Mouse (Mus musculus) stomach, postnatal 0 days (tissue): Measurements from ENCODE around the gene Gpd2. TPM values are rescaled to one million over a fixed set of nuclear protein-coding genes. Genes with fewer than 3 reads are reported as not detected.

ENCODE experiments used
- ATAC-seq: fragments of 200-750 bp; cut with Nextera tagmentation; 2 replicates; pipeline ENCODE4 v1.8.0; 2017; ENCODE audit not compliant: low FRiP score, low TSS enrichment
- DNase-seq: peaks from one replicate; pipeline ENCODE4 v3.0.0-alpha.2; 2016; ENCODE audit warnings: low spot score
- H3K27ac ChIP-seq: fragments of 300-500 bp; sonication (generic); replicated peaks from 2 replicates; pipeline ENCODE4 v1.5.1; 2014; ENCODE audit warnings: mild to moderate bottlenecking, control low read depth
- H3K27me3 ChIP-seq: fragments of 300-500 bp; sonication (generic); 2 replicates; pipeline ENCODE4 v1.6.1; 2014; ENCODE audit warnings: low read length; ENCODE audit not compliant: control insufficient read depth, insufficient read depth
- H3K36me3 ChIP-seq: fragments of 300-500 bp; sonication (generic); 2 replicates; pipeline ENCODE4 v1.6.1; 2014; ENCODE audit warnings: low read length, mixed read lengths; ENCODE audit not compliant: control insufficient read depth, insufficient read depth
- H3K4me1 ChIP-seq: fragments of 300-500 bp; sonication (generic); replicated peaks from 2 replicates; pipeline ENCODE4 v1.6.1; 2014; ENCODE audit warnings: antibody characterized with exemption; ENCODE audit not compliant: control insufficient read depth, insufficient read depth
- H3K4me2 ChIP-seq: fragments of 300-500 bp; sonication (generic); replicated peaks from 2 replicates; pipeline ENCODE4 v1.6.1; 2014; ENCODE audit warnings: low read depth, mild to moderate bottlenecking, control low read depth, moderate library complexity
- H3K4me3 ChIP-seq: fragments of 300-500 bp; sonication (generic); 2 replicates; pipeline ENCODE4 v1.5.1; 2014; ENCODE audit warnings: low read depth, low read length, control low read depth
- H3K9ac ChIP-seq: fragments of 300-500 bp; sonication (generic); 2 replicates; pipeline ENCODE4 v1.6.1; 2014; ENCODE audit warnings: mild to moderate bottlenecking, low read length, control low read depth, mixed read lengths
- H3K9me3 ChIP-seq: fragments of 300-500 bp; sonication (generic); 2 replicates; pipeline ENCODE4 v1.6.1; 2016; ENCODE audit warnings: low read length; ENCODE audit not compliant: control insufficient read depth
- CTCF ChIP-seq: IDR thresholded peaks from 2 replicates; pipeline ENCODE4 v1.5.1; 2016; ENCODE audit warnings: antibody characterized with exemption, low read depth, mild to moderate bottlenecking, moderate library complexity
- EP300 ChIP-seq: optimal IDR thresholded peaks from 2 replicates; pipeline ENCODE3; 2016; ENCODE audit warnings: antibody characterized with exemption
- WGBS: fragments of 180-500 bp; shearing (Covaris S2); extraction: QIAGEN DNeasy Blood & Tissue Kit; methylation state at CpG from one replicate; pipeline ENCODE4 v1.1.7; 2014; 5-methylcytosine and 5-hydroxymethylcytosine counted together
- polyA plus RNA-seq: library from polyadenylated mRNA; unstranded; fragments of >200 nt; fragmentation: Nextera tagmentation; extraction: Ambion mirVana; gene quantifications from 2 replicates; pipeline ENCODE4 v1.2.1, GENCODE M21; 2015

Gene Gpd2
- polyA plus RNA-seq, 1 experiment from 2014 or later = 33.5 TPM

GRCm38 (mm10) chr2:57396061-57396460, 158.6 kb downstream of the Gpd2 start:
- no peak overlapping the region for H3K4me2 ChIP-seq
- TF ChIP-seq EP300 = no peak
- TF ChIP-seq CTCF = no peak
- no peak overlapping the region for H3K27ac ChIP-seq
- DNase-seq (no peak), ATAC-seq (no peak)
- no peaks in the 10 kb centered on the region for H3K9me3 ChIP-seq
- no peak overlapping the region for H3K4me3 ChIP-seq
- H3K27me3 ChIP-seq = no peaks in the 10 kb centered on the region
- no peak overlapping the region for H3K9ac ChIP-seq
- no peaks in the 10 kb centered on the region for H3K4me1 ChIP-seq
- no peaks in the 10 kb centered on the region for H3K36me3 ChIP-seq
- 90% methylated on average over 13 of the region's 13 CpGs for WGBS

- no peaks in the 10 kb centered on the region for H3K27me3 ChIP-seq
- no peaks in the 10 kb centered on the region for H3K36me3 ChIP-seq
- TF ChIP-seq EP300 (no peak), CTCF (no peak)
- no peak overlapping the region for H3K4me3 ChIP-seq
- H3K4me1 ChIP-seq = no peaks in the 10 kb centered on the region
- no peak overlapping the region for H3K9ac ChIP-seq
- H3K27ac ChIP-seq = no peak overlapping the region
- H3K4me2 ChIP-seq = no peak overlapping the region
- no peaks in the 10 kb centered on the region for H3K9me3 ChIP-seq
- ATAC-seq (no peak), DNase-seq (no peak)
- 89% methylated on average over 3 of the region's 3 CpGs for WGBS
Measured at GRCm38 (mm10) chr2:57397727-57398126, 160.3 kb downstream of the Gpd2 start.

- Histone ChIP-seq H3K36me3 (no peaks in the 10 kb centered on the region), H3K27me3 (no peaks in the 10 kb centered on the region)
- no peak for DNase-seq
Measured at GRCm38 (mm10) chr2:57407414-57408019, 170.1 kb downstream of the Gpd2 start.

DNA sequence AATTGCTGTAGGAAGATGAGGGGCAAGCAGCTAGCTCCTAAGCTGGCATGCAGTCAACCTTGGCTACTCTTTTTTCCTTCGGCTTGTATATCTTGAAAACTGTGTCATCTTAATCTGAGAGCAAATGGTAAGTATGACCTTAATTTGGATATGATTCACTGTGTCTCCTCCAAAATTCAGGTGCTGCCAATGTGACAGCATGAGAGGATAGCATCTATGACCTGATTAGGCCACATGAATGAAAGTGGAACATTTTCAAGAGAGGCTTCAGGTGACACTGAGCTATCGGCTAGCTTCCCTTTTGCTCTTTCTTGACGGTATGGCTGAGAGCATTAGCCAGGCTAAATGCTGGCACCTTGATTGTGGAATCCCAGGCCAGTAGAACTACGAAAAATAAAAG, 171.0 kb downstream of the Gpd2 start:
- DNase-seq = no peak
- no peak overlapping the region for H3K9ac ChIP-seq
- no peaks in the 10 kb centered on the region for H3K36me3 ChIP-seq
- no peak for ATAC-seq
- H3K4me3 ChIP-seq = no peak overlapping the region
- H3K4me1 ChIP-seq = no peaks in the 10 kb centered on the region
- no peak overlapping the region for H3K4me2 ChIP-seq
- no peak overlapping the region for H3K27ac ChIP-seq
- H3K9me3 ChIP-seq = no peaks in the 10 kb centered on the region
- WGBS = 81% methylated on average over 4 of the region's 4 CpGs
- TF ChIP-seq EP300 (no peak), CTCF (no peak)
- no peaks in the 10 kb centered on the region for H3K27me3 ChIP-seq

More at GRCm38 (mm10) chr2:57407414-57408019, 170.1 kb downstream of the Gpd2 start:
- Histone ChIP-seq H3K27ac (no peak overlapping the region), H3K4me1 (no peaks in the 10 kb centered on the region), H3K9me3 (no peaks in the 10 kb centered on the region), H3K9ac (no peak overlapping the region), H3K4me3 (no peak overlapping the region), H3K4me2 (no peak overlapping the region)
- WGBS = 70% methylated on average over 4 of the region's 4 CpGs
- TF ChIP-seq CTCF (no peak), EP300 (no peak)
- no peak for ATAC-seq

GRCm38 (mm10) chr2:57411551-57411950, 174.1 kb downstream of the Gpd2 start:
- H3K4me3 ChIP-seq = no peak overlapping the region
- TF ChIP-seq CTCF = no peak
- H3K9me3 ChIP-seq = no peaks in the 10 kb centered on the region
- H3K27ac ChIP-seq = no peak overlapping the region
- ATAC-seq (no peak), DNase-seq (no peak)
- no peaks in the 10 kb centered on the region for H3K36me3 ChIP-seq
- H3K9ac ChIP-seq = no peak overlapping the region
- H3K4me1 ChIP-seq = no peaks in the 10 kb centered on the region
- WGBS = 78% methylated on average over 2 of the region's 2 CpGs
- H3K27me3 ChIP-seq = no peaks in the 10 kb centered on the region
- no peak overlapping the region for H3K4me2 ChIP-seq

DNA sequence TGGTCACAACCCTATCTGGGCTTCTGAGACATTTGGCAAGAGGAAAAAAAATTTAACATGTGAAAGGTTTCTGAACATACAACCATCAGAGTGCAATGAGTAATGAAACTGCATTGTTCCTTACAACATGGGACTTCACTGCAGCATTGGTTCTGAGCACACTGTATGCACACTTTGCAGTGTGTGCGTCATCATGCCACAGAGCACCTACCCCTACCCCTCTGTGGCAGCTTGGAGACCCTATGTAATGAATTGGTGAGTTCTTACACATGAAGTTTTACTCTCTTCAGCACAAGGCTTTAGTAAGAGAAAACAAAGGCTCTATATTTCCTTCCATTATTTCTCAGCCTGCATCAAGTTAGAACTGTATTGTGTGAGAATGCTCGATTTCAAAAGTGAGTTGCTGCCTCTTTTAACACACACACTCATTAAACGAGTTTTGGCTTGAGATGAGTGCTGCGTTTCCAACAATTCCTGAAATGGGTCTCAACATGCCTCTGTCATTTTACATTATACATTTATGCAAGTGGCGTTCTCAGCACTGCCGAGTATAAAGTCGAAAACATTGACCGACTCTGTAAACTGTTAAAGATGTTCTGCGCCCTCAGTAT, 177.2 kb downstream of the Gpd2 start:
- no peak overlapping the region for H3K9ac ChIP-seq
- no peak overlapping the region for H3K4me3 ChIP-seq
- TF ChIP-seq EP300 (no peak), CTCF (no peak)
- H3K9me3 ChIP-seq = no peaks in the 10 kb centered on the region
- 69% methylated on average over 9 of the region's 9 CpGs for WGBS
- H3K36me3 ChIP-seq = no peaks in the 10 kb centered on the region
- ATAC-seq = no peak
- H3K4me2 ChIP-seq = no peak overlapping the region
- H3K27me3 ChIP-seq = no peaks in the 10 kb centered on the region
- no peaks in the 10 kb centered on the region for H3K4me1 ChIP-seq
- DNase-seq = no peak
- H3K27ac ChIP-seq = no peak overlapping the region
